Mouse (Mus musculus): ENCODE measurements around the gene Kcnip1. TPM values are rescaled to one million over a fixed set of nuclear protein-coding genes. Genes with fewer than 3 reads are reported as not detected.

The Kcnip1 gene
- total and polyA plus RNA-seq, 3 experiments: 0.04 to 0.17 TPM; not detected in 1

DNA sequence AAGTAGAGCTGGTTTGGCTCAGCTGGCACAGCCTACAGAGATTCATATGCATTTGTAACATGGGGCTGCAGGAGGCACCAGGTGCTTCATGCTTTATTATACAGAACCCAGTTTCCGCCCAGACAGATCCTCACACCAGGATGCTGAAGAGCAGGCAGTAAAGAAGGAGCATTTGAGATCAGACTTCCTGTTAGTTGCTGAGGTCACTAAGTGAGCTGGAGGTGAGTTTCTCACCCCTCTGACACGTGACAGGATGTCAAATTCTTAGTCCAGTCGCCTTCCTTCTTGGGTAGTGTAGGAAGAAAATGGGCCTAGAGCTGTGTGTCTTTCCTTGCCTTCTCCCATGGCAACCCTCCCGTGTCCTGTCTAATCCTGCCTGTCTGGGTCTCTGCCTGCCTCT, 286.2 kb downstream of the Kcnip1 start:
- Histone ChIP-seq H3K79me2 (replicated peaks; ENCODE audit: control insufficient read depth, extremely low read depth, insufficient read depth, poor library complexity, severe bottlenecking) (no peaks in the 10 kb centered on the region), H3K27ac (ENCODE audit: insufficient read depth, low read depth) (no peak overlapping the region), H3K9me3 (replicated peaks; ENCODE audit: low read length) (no peaks in the 10 kb centered on the region), H3K4me2 (ENCODE audit: insufficient read depth, low read depth, poor library complexity, severe bottlenecking) (no peak overlapping the region), H3K27me3 (replicated peaks) (peaks cover 37% of the 10 kb centered on the region), H3K36me3 (replicated peaks in 1 of 2; ENCODE audit: control insufficient read depth in 1 of 2, insufficient read depth in 1 of 2, low read length in 1 of 2) (no peaks in the 10 kb centered on the region), H3K9ac (ENCODE audit: insufficient read depth, low read depth) (no peak overlapping the region), H3K4me3 (replicated peaks in 1 of 3; ENCODE audit: low read depth in 2 of 3, low read length in 2 of 3, poor library complexity in 1 of 3) (no peak overlapping the region), H3K4me1 (ENCODE audit: control insufficient read depth in 1 of 2, insufficient read depth in 2 of 2) (peaks cover 1 to 19% of the 10 kb centered on the region in 2 experiments; a peak in 3 of 4 replicates)
- dilution Hi-C loops (cut with MboI; ENCODE audit: extremely low pct_ligation_motif_present, extremely low pct_unique_long_range_greater_than_20kb, low sequenced_read_pairs): no loop called here
- in situ Hi-C loops (cut with MboI; ENCODE audit: low pct_ligation_motif_present, low pct_unique_long_range_greater_than_20kb, low sequenced_read_pairs): no loop called here
- peak; percentile 6 for DNase-seq (ENCODE audit: extremely low read depth)
- TF ChIP-seq ETS1 (conservative IDR thresholded peaks at IDR 0.05; ENCODE audit: low read depth, low read length): no peak
- 0 out of 2 replicates have a peak, but pooled peaks have one; percentile 22 for TF ChIP-seq BHLHE40 (IDR thresholded peaks at IDR 0.05; ENCODE audit: low read depth, low read length)

DNA sequence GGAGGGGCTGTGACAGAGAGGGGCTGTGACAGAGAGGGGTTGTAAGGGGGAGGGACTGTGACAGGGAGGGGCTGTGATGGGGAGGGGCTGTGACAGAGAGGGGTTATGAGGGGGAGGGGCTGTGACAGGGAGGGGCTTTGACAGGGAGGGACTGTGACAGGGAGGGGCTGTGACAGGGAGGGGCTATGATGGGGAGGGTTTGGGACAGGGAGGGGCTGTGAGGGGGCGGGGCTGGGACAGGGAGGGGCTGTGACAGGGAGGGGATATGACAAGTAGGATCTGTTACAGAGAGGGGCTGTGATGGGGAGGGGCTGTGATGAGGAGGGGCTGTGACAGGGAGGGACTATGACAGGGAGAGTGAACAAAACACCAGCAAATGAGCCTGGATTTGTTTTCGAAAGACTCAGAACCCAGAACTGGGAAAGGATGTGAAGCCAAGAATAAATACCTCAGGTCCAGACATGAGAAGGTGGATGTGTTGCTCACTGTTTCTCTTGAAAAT, 290.9 kb downstream of the Kcnip1 start:
- no peak overlapping the region for H3K27ac ChIP-seq (ENCODE audit: insufficient read depth, low read depth)
- H3K4me3 ChIP-seq (replicated peaks in 1 of 3; ENCODE audit: low read depth in 2 of 3, low read length in 2 of 3, poor library complexity in 1 of 3): no peak overlapping the region
- dilution Hi-C loops (cut with MboI; ENCODE audit: extremely low pct_ligation_motif_present, extremely low pct_unique_long_range_greater_than_20kb, low sequenced_read_pairs): no loop called here
- no peak overlapping the region for H3K4me2 ChIP-seq (ENCODE audit: insufficient read depth, low read depth, poor library complexity, severe bottlenecking)
- TF ChIP-seq ETS1 (conservative IDR thresholded peaks at IDR 0.05; ENCODE audit: low read depth, low read length) (no peak), CHD2 (IDR thresholded peaks at IDR 0.05; ENCODE audit: low read length) (no peak), USF1 (IDR thresholded peaks at IDR 0.05; ENCODE audit: low read depth, low read length) (no peak), RAD21 (IDR thresholded peaks at IDR 0.05; ENCODE audit: low read depth, low read length) (no peak), TCF12 (IDR thresholded peaks at IDR 0.05; ENCODE audit: low read depth, low read length) (no peak), NELFE (IDR thresholded peaks at IDR 0.05; ENCODE audit: low read depth, low read length) (no peak), BHLHE40 (IDR thresholded peaks at IDR 0.05; ENCODE audit: low read depth, low read length) (no peak), JUN (IDR thresholded peaks at IDR 0.05; ENCODE audit: insufficient read depth, low read depth, low read length) (no peak), RCOR1 (conservative IDR thresholded peaks at IDR 0.05; ENCODE audit: low read depth, low read length) (no peak), ZMIZ1 (IDR thresholded peaks at IDR 0.05; ENCODE audit: low read depth, low read length) (no peak), IRF4 (IDR thresholded peaks at IDR 0.05; ENCODE audit: low read depth, low read length) (no peak), SMC3 (IDR thresholded peaks at IDR 0.05; ENCODE audit: low read depth, low read length) (no peak)
- peaks cover 11 to 41% of the 10 kb centered on the region in 2 experiments for H3K4me1 ChIP-seq (ENCODE audit: control insufficient read depth in 1 of 2, insufficient read depth in 2 of 2)
- no peak overlapping the region for H3K9ac ChIP-seq (ENCODE audit: insufficient read depth, low read depth)
- peak; percentile 33 for DNase-seq (ENCODE audit: extremely low read depth)
- no peaks in the 10 kb centered on the region for H3K9me3 ChIP-seq (replicated peaks; ENCODE audit: low read length)
- H3K79me2 ChIP-seq (replicated peaks; ENCODE audit: control insufficient read depth, extremely low read depth, insufficient read depth, poor library complexity, severe bottlenecking): no peaks in the 10 kb centered on the region
- peaks cover 21% of the 10 kb centered on the region for H3K27me3 ChIP-seq (replicated peaks)
- in situ Hi-C loops (cut with MboI; ENCODE audit: low pct_ligation_motif_present, low pct_unique_long_range_greater_than_20kb, low sequenced_read_pairs): no loop called here
- no peaks in the 10 kb centered on the region for H3K36me3 ChIP-seq (replicated peaks in 1 of 2; ENCODE audit: control insufficient read depth in 1 of 2, insufficient read depth in 1 of 2, low read length in 1 of 2)
